Mouse (Mus musculus) ES-E14 (cell line): Measurements from ENCODE around the gene Tmem95. TPM values are rescaled to one million over a fixed set of nuclear protein-coding genes. Genes with fewer than 3 reads are reported as not detected.
"Not testable (repeated sequence)": the region's sequence is repeated elsewhere in the genome, so short reads cannot be mapped to it uniquely, and the experiment has no call there.

Source experiments
- DNase-seq: peaks from one replicate; pipeline ENCODE4 v3.0.0-alpha.2; 2013; ENCODE audit warnings: low read depth, low spot score
- H3K27ac ChIP-seq: 2 replicates; pipeline ENCODE4 v1.5.1; 2012; ENCODE audit warnings: low read depth, mild to moderate bottlenecking, low read length, moderate library complexity, mixed read lengths; ENCODE audit not compliant: poor library complexity, insufficient read depth, severe bottlenecking
- H3K36me3 ChIP-seq: 2 replicates; pipeline ENCODE4 v1.6.1; 2012; ENCODE audit warnings: mild to moderate bottlenecking, low read length, moderate library complexity, mixed read lengths; ENCODE audit not compliant: control insufficient read depth, poor library complexity, insufficient read depth, severe bottlenecking
- H3K4me1 ChIP-seq, 2 experiments: fragments of 150-350 bp in 1 of 2; sonication (generic) in 1 of 2; 2 replicates each; pipeline ENCODE4 v1.6.1; 2012; ENCODE audit warnings: low read length in 2 of 2, mild to moderate bottlenecking in 1 of 2, mixed read lengths in 1 of 2; ENCODE audit not compliant: control insufficient read depth in 2 of 2, insufficient read depth in 2 of 2, poor library complexity in 1 of 2
- H3K4me3 ChIP-seq, 2 experiments: fragments of 150-350 bp in 1 of 2; sonication (generic) in 1 of 2; 2 replicates each; pipeline ENCODE4 v1.5.1; 2012; ENCODE audit warnings: low read length in 2 of 2, low read depth in 1 of 2, mild to moderate bottlenecking in 1 of 2, mixed read lengths in 1 of 2; ENCODE audit not compliant: insufficient read depth in 1 of 2, poor library complexity in 1 of 2, severe bottlenecking in 1 of 2
- H3K9ac ChIP-seq: 2 replicates; pipeline ENCODE4 v1.6.1; 2012; ENCODE audit warnings: low read depth, mild to moderate bottlenecking, low read length, mixed read lengths; ENCODE audit not compliant: poor library complexity, insufficient read depth, severe bottlenecking
- H3K9me3 ChIP-seq: fragments of 150-350 bp; sonication (generic); 2 replicates; pipeline ENCODE4 v1.6.1; 2012; ENCODE audit warnings: low read depth, mild to moderate bottlenecking, low read length; ENCODE audit not compliant: control insufficient read depth, insufficient read depth
- CHD2 ChIP-seq: IDR thresholded peaks from 2 replicates; pipeline ENCODE4 v1.6.1; 2014; ENCODE audit warnings: mild to moderate bottlenecking, low read depth, low read length, inconsistent platforms
- HCFC1 ChIP-seq: IDR thresholded peaks from 2 replicates; pipeline ENCODE4 v1.6.1; 2012; ENCODE audit warnings: low read length, inconsistent platforms, borderline replicate concordance; ENCODE audit not compliant: insufficient read depth
- MAFK ChIP-seq: IDR thresholded peaks from 2 replicates; pipeline ENCODE4 v1.6.1; 2014; ENCODE audit warnings: mild to moderate bottlenecking, low read depth, low read length, inconsistent platforms; ENCODE audit not compliant: insufficient read depth
- ZC3H11A ChIP-seq: IDR thresholded peaks from 2 replicates; pipeline ENCODE4 v1.6.1; 2012; ENCODE audit warnings: low read depth, mild to moderate bottlenecking, inconsistent platforms, low read length, borderline replicate concordance
- ZNF384 ChIP-seq: IDR thresholded peaks from 2 replicates; pipeline ENCODE4 v1.6.1; 2012; ENCODE audit warnings: low read depth, low read length, inconsistent platforms
- in situ Hi-C, 2 experiments: fragments of 600-800 bp; cut with MboI; formaldehyde crosslinking; loops; one replicate each; pipeline ENCODE4 v1.15.1; 2025; ENCODE audit warnings: low sequenced_read_pairs in 2 of 2, inconsistent platforms in 1 of 2; ENCODE audit not compliant: unreplicated experiment in 2 of 2
- total RNA-seq: library from RNA; depleted of rRNA; stranded (reverse); fragments of 300-350 nt; gene quantifications from 2 replicates; pipeline ENCODE4 v1.2.3, GENCODE M21; 2012

Tmem95 gene
- total RNA-seq, 1 experiment, result not detected

DNA sequence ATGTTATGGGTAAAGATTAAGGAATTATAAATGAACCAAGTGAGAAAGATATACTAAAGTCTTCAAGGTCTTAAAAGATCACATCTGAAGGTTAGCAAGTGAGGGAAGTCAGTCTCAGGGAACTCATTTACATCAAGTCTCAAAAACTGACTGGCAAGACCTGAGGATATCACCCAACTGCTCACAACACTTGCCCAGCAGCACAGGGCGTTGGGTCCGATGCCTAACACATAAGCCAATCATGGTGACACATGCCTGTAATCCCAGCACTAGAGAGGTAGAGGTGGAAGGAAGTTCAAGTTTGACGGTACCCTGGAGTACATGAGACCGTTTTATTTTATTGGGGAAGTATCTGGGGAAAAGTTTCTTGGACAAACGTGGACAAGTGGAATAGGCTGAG, 40.3 kb upstream of the Tmem95 start:
- H3K27ac ChIP-seq, result no peak overlapping the region
- in situ Hi-C loops, result no loop called here
- H3K9me3 ChIP-seq, result no peaks in the 10 kb centered on the region
- H3K4me3 ChIP-seq, result no peak overlapping the region; a peak in 1 of 4 replicates
- H3K4me1 ChIP-seq, result peaks cover 0 to 16% of the 10 kb centered on the region in 2 experiments; a peak in 1 of 4 replicates
- peaks cover 52% of the 10 kb centered on the region for H3K36me3 ChIP-seq
- TF ChIP-seq ZNF384, result no peak
- no peak for TF ChIP-seq MAFK
- TF ChIP-seq HCFC1, result no peak
- TF ChIP-seq ZC3H11A, result no peak
- TF ChIP-seq CHD2, result no peak
- no peak for DNase-seq
- no peak overlapping the region for H3K9ac ChIP-seq

DNA sequence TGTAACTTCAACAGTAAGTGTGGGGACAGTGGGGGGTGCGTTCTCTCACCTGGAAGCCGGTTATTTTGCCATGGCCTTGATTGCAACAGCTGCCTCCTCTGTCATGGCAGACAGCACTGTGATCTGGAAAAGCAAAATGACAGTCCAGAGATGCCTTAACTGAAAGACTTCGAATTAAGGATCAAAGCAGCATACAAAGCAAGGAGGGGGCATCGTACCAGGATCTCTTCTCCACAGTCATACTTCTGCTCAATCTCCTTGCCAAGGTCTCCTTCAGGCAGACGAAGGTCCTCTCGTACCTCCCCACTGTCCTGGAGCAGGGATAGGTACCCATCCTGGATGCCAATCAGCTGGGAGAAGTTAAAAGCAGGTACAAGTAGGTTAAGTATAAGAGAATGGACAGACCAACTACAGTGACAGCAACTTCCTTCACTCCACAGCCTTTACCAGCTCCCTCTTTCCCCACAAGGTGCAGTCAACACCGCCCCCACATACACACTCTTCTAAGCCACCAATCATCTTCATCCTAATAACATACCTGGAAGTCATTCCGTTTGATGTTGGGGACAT, 39.6 kb upstream of the Tmem95 start:
- Histone ChIP-seq H3K9ac (no peak overlapping the region), H3K9me3 (no peaks in the 10 kb centered on the region), H3K27ac (no peak overlapping the region), H3K4me1 (peaks cover 0 to 17% of the 10 kb centered on the region in 2 experiments; a peak in 1 of 4 replicates), H3K36me3 (peaks cover 53% of the 10 kb centered on the region), H3K4me3 (no peak overlapping the region)
- no peak for TF ChIP-seq CHD2
- TF ChIP-seq HCFC1, result no peak
- no peak for TF ChIP-seq ZNF384
- no peak for TF ChIP-seq MAFK
- no peak for TF ChIP-seq ZC3H11A
- in situ Hi-C loops, result no loop called here
- no peak for DNase-seq

DNA sequence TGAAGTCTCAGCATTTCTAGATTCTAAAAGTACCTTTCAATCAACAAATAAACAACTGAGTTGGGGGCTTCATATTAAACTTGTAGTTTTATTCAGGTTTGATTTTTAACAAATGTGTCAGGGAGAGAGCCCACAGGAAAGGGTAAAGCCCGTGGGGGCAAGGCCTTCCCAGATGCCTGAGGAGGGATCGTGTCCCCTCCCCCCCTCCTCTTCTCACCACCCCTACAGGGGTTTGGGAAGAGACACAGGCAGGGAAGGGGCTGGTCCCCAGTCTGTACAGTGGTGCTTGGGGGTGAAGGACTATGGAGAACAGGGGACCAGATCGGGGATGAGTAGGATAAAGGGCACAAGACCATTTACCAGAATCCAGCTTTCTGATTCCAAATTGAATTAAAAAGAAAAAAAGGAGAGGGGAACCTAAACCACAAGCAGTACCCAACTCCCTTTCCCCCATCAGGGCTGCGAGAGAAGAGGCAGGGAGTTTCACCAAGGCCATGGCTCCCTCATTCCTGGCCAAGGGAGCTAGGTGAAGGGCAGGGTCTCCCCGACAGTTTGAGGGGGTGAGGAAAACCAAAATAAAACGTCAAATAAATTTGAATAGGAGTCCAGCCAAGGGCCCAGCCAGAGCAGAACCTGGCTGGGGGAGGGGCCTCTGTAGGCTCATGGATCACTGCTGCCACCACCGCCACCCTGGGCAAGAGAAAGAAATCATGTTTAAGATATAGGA, 39.0 kb upstream of the Tmem95 start:
- DNase-seq, H3K4me3 ChIP-seq, H3K27ac ChIP-seq, H3K9me3 ChIP-seq, in situ Hi-C loops, H3K9ac ChIP-seq: not testable (repeated sequence)
- H3K36me3 ChIP-seq, result peaks cover 56% of the 10 kb centered on the region
- H3K4me1 ChIP-seq, result peaks cover 0 to 17% of the 10 kb centered on the region in 2 experiments; a peak in 1 of 4 replicates

DNA sequence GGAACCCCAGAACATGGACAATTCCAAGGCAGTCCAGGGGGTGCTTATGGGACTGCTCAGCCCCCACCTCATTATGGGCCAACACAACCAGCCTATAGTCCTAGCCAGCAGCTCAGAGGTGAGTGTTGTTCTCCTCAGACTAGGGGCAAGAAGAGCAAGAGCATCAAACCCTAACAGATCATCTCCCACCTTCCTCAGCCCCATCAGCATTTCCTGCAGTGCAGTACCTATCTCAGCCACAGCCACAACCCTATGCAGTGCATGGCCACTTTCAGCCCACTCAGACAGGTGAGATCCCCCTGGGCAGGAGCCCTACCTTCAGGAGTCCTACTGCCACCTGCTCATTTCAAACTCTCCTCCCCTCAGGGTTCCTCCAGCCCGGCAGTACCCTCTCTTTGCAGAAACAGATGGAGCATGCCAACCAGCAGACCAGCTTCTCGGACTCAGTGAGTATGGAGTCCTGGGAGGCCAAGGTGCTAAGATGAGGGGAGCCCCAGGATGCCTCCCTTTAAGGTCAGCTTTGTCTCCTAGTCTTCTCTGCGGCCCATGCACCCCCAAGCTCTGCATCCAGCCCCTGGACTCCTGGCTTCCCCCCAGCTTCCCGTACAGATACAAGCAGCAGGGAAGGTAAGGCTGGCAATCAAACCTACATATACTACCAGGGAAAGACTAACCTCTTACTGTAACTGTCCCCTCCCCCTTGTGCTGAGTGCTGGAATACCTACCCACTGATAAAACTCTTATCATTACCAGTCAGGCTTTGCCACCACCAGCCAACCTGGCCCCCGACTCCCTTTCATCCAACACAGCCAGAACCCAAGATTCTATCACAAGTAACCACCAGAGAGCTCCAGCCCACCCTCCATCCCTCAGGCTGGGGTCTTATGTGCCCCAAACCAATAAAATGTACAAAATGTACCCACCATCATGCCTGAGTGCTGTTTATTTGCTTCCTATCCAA, 38.1 kb upstream of the Tmem95 start:
- in situ Hi-C loops, result no loop called here
- Histone ChIP-seq H3K9ac (no peak overlapping the region), H3K4me1 (peaks cover 0 to 17% of the 10 kb centered on the region in 2 experiments; a peak in 1 of 4 replicates), H3K27ac (no peak overlapping the region), H3K4me3 (no peak overlapping the region), H3K36me3 (peaks cover 65% of the 10 kb centered on the region), H3K9me3 (no peaks in the 10 kb centered on the region)
- TF ChIP-seq HCFC1, result no peak
- no peak for TF ChIP-seq ZC3H11A
- no peak for TF ChIP-seq CHD2
- no peak for TF ChIP-seq MAFK
- no peak for TF ChIP-seq ZNF384
- DNase-seq, result no peak
